Mouse (Mus musculus) heart, embryonic 14.5 days (tissue): ENCODE measurements around the gene Cdc42bpg. TPM values are rescaled to one million over a fixed set of nuclear protein-coding genes. Genes with fewer than 3 reads are reported as not detected.

ENCODE experiments used
- ATAC-seq: fragments of 200-750 bp; cut with Nextera tagmentation; 2 replicates; pipeline ENCODE4 v1.8.0; 2017; ENCODE audit warnings: low read depth, moderate TSS enrichment; ENCODE audit not compliant: insufficient number of reproducible peaks, insufficient read depth, low FRiP score
- H3K27ac ChIP-seq, 2 experiments: fragments of 200-500 bp in 1 of 2; fragments of 300-500 bp in 1 of 2; sonication (generic) in 1 of 2; replicated peaks in 1 of 2; 2 replicates each; pipeline ENCODE4 v1.5.1; 2012 to 2014; ENCODE audit warnings: low read depth in 2 of 2, low read length in 2 of 2, control low read depth in 1 of 2, mild to moderate bottlenecking in 1 of 2, mixed read lengths in 1 of 2; ENCODE audit not compliant: control insufficient read depth in 1 of 2, insufficient read depth in 1 of 2
- H3K27me3 ChIP-seq: fragments of 300-500 bp; sonication (generic); 2 replicates; pipeline ENCODE4 v1.6.1; 2014; ENCODE audit warnings: mild to moderate bottlenecking, low read length, control low read depth; ENCODE audit not compliant: control insufficient read depth, insufficient read depth
- H3K36me3 ChIP-seq: fragments of 300-500 bp; sonication (generic); 2 replicates; pipeline ENCODE4 v1.6.1; 2014; ENCODE audit warnings: mild to moderate bottlenecking, control low read depth, low read length, mixed read lengths; ENCODE audit not compliant: control insufficient read depth, insufficient read depth
- H3K4me1 ChIP-seq, 2 experiments: fragments of 200-500 bp in 1 of 2; fragments of 300-500 bp in 1 of 2; sonication (generic) in 1 of 2; 2 replicates each; pipeline ENCODE4 v1.6.1; 2012 to 2014; ENCODE audit warnings: low read length in 2 of 2, control low read depth in 1 of 2, mixed read lengths in 1 of 2; ENCODE audit not compliant: control insufficient read depth in 2 of 2, insufficient read depth in 2 of 2
- H3K4me2 ChIP-seq: fragments of 300-500 bp; sonication (generic); 2 replicates; pipeline ENCODE4 v1.6.1; 2014; ENCODE audit warnings: mild to moderate bottlenecking, low read length
- H3K4me3 ChIP-seq, 2 experiments: fragments of 200-500 bp in 1 of 2; fragments of 300-500 bp in 1 of 2; sonication (generic) in 1 of 2; 2 replicates each; pipeline ENCODE4 v1.5.1; 2012 to 2014; ENCODE audit warnings: low read length in 2 of 2, mild to moderate bottlenecking in 2 of 2, control low read depth in 1 of 2, low read depth in 1 of 2, moderate library complexity in 1 of 2; ENCODE audit not compliant: control insufficient read depth in 1 of 2, insufficient read depth in 1 of 2
- H3K9ac ChIP-seq: fragments of 300-500 bp; sonication (generic); 2 replicates; pipeline ENCODE4 v1.6.1; 2014; ENCODE audit warnings: mild to moderate bottlenecking, low read length
- H3K9me3 ChIP-seq: fragments of 300-500 bp; sonication (generic); 2 replicates; pipeline ENCODE4 v1.6.1; 2016; ENCODE audit warnings: low read length, control low read depth; ENCODE audit not compliant: control insufficient read depth
- WGBS: fragments of 180-500 bp; shearing (Covaris S2); extraction: QIAGEN DNeasy Blood & Tissue Kit; methylation state at CpG from one replicate; pipeline ENCODE4 v1.1.7; 2014; 5-methylcytosine and 5-hydroxymethylcytosine counted together
- polyA plus RNA-seq: library from polyadenylated mRNA; unstranded; fragments of >200 nt; fragmentation: Nextera tagmentation; extraction: Ambion mirVana; gene quantifications from 2 replicates; pipeline ENCODE4 v1.2.1, GENCODE M21; 2014

The Cdc42bpg gene
- polyA plus RNA-seq, 1 experiment from 2014 or later: 0.78 TPM

- whole genome bisulfite sequencing: 69% methylated on average over 7 of the region's 7 CpGs
- no peak overlapping the region; the same call in 1 of the 2 replicates for H3K9ac ChIP-seq
- H3K4me1 ChIP-seq: peaks cover 0 to 12% of the 10 kb centered on the region in 2 experiments
- H3K36me3 ChIP-seq: peaks cover 58% of the 10 kb centered on the region
- ATAC-seq: no peak
- no peak overlapping the region for H3K4me3 ChIP-seq
- H3K4me2 ChIP-seq: no peak overlapping the region
- peak overlapping the region; percentile 46 to 48 for H3K27ac ChIP-seq
- H3K27me3 ChIP-seq: no peaks in the 10 kb centered on the region
- no peaks in the 10 kb centered on the region for H3K9me3 ChIP-seq
These were observed 6.6 kb upstream of the Cdc42bpg start for GRCm38 (mm10) chr19:6299450-6300267.

- Histone ChIP-seq H3K4me2 (no peak overlapping the region), H3K4me1 (peaks cover 0 to 12% of the 10 kb centered on the region in 2 experiments), H3K27ac (peak overlapping the region; percentile 46 to 48; a peak in 3 of 4 replicates), H3K36me3 (peaks cover 50% of the 10 kb centered on the region), H3K27me3 (no peaks in the 10 kb centered on the region), H3K9ac (no peak overlapping the region), H3K9me3 (no peaks in the 10 kb centered on the region), H3K4me3 (no peak overlapping the region)
- 55% methylated on average over 7 of the region's 7 CpGs for WGBS
- no peak for ATAC-seq
These were observed 5.8 kb upstream of the Cdc42bpg start for GRCm38 (mm10) chr19:6300402-6300841.

GRCm38 (mm10) chr19:6302114-6302513 lies 4.1 kb upstream of the Cdc42bpg start:
- H3K4me1 ChIP-seq: peaks cover 4 to 19% of the 10 kb centered on the region in 2 experiments
- WGBS: 88% methylated on average over 5 of the region's 5 CpGs
- no peak overlapping the region for H3K4me3 ChIP-seq
- H3K27me3 ChIP-seq: no peaks in the 10 kb centered on the region
- no peak overlapping the region for H3K4me2 ChIP-seq
- no peak for ATAC-seq
- peaks cover 33% of the 10 kb centered on the region for H3K36me3 ChIP-seq
- H3K9ac ChIP-seq: no peak overlapping the region
- H3K27ac ChIP-seq: 0 out of 4 replicates have a peak overlapping the region, but pooled peaks of 1 of the 2 experiments have one; percentile 28
- H3K9me3 ChIP-seq: no peaks in the 10 kb centered on the region

- no peak overlapping the region for H3K4me3 ChIP-seq
- H3K4me1 ChIP-seq: peaks cover 4 to 20% of the 10 kb centered on the region in 2 experiments
- H3K36me3 ChIP-seq: peaks cover 29% of the 10 kb centered on the region
- WGBS: 43% methylated on average over 4 of the region's 4 CpGs
- H3K9ac ChIP-seq: no peak overlapping the region
- ATAC-seq: no peak
- H3K27ac ChIP-seq: 0 out of 4 replicates have a peak overlapping the region, but pooled peaks of 1 of the 2 experiments have one; percentile 28
- no peaks in the 10 kb centered on the region for H3K9me3 ChIP-seq
- no peaks in the 10 kb centered on the region for H3K27me3 ChIP-seq
- H3K4me2 ChIP-seq: no peak overlapping the region
These were observed 3.7 kb upstream of the Cdc42bpg start for GRCm38 (mm10) chr19:6302522-6302921.

- Histone ChIP-seq H3K9ac (0 out of 2 replicates have a peak overlapping the region, but pooled peaks have one; percentile 21), H3K36me3 (peaks cover 16% of the 10 kb centered on the region), H3K4me2 (no peak overlapping the region), H3K27me3 (no peaks in the 10 kb centered on the region), H3K9me3 (no peaks in the 10 kb centered on the region), H3K4me3 (no peak overlapping the region), H3K27ac (peak overlapping the region in 1 of 2 experiments; percentile 33; a peak in 1 of 4 replicates), H3K4me1 (peaks cover 4 to 20% of the 10 kb centered on the region in 2 experiments)
- no peak for ATAC-seq
- WGBS: 45% methylated on average over 6 of the region's 6 CpGs
These were observed 2.4 kb upstream of the Cdc42bpg start for GRCm38 (mm10) chr19:6303831-6304230.

- H3K9me3 ChIP-seq: no peaks in the 10 kb centered on the region
- 0 out of 4 replicates have a peak overlapping the region, but pooled peaks of 1 of the 2 experiments have one; percentile 33 for H3K27ac ChIP-seq
- H3K4me2 ChIP-seq: no peak overlapping the region
- H3K36me3 ChIP-seq: peaks cover 10% of the 10 kb centered on the region
- no peak overlapping the region for H3K9ac ChIP-seq
- H3K4me1 ChIP-seq: peaks cover 4 to 20% of the 10 kb centered on the region in 2 experiments
- peak; percentile 45 for ATAC-seq
- 22% methylated on average over 5 of the region's 5 CpGs for WGBS
- no peaks in the 10 kb centered on the region for H3K27me3 ChIP-seq
- H3K4me3 ChIP-seq: no peak overlapping the region
These were observed 1.3 kb upstream of the Cdc42bpg start for GRCm38 (mm10) chr19:6304787-6305516.

- ATAC-seq: no peak
- Histone ChIP-seq H3K4me1 (peaks cover 4 to 14% of the 10 kb centered on the region in 2 experiments), H3K4me3 (peak overlapping the region; percentile 70 to 75), H3K27ac (peak overlapping the region in 1 of 2 experiments; percentile 72; a peak in 2 of 4 replicates), H3K9ac (peak overlapping the region; percentile 77), H3K27me3 (no peaks in the 10 kb centered on the region), H3K36me3 (peaks cover 11% of the 10 kb centered on the region), H3K9me3 (no peaks in the 10 kb centered on the region), H3K4me2 (peak overlapping the region; percentile 74)
- WGBS: 54% methylated on average over 8 of the region's 8 CpGs
These were observed 640 bp upstream of the Cdc42bpg start for GRCm38 (mm10) chr19:6305517-6306115.
